Mouse (Mus musculus) CD4-positive, CD25-positive, alpha-beta regulatory T cell, adult 4 months (primary cell): ENCODE measurements around the gene Nhs. TPM values are rescaled to one million over a fixed set of nuclear protein-coding genes. Genes with fewer than 3 reads are reported as not detected.

Experiments
- ATAC-seq: one replicate; pipeline ENCODE4 v1.8.0; 2017
- polyA plus RNA-seq, 2 experiments: library from polyadenylated mRNA; unstranded; fragments of 100-300 nt; shearing (Covaris generic); gene quantifications; one replicate each; pipeline ENCODE4 v1.2.1; 2017

The Nhs gene
- polyA plus RNA-seq, 2 experiments from 2014 or later: 0.04 TPM; not detected in 1

- ATAC-seq: no peak
Observed at GRCm38 (mm10) chrX:162017471-162017870, 142.1 kb downstream of the Nhs start.

GRCm38 (mm10) chrX:162012570-162012969 is 147.0 kb downstream of the Nhs start:
- ATAC-seq: no peak

GRCm38 (mm10) chrX:162009876-162010275 is 149.7 kb downstream of the Nhs start:
- no peak for ATAC-seq

- no peak for ATAC-seq
Observed at GRCm38 (mm10) chrX:162003818-162004217, 155.7 kb downstream of the Nhs start.

GRCm38 (mm10) chrX:161998876-161999275 is 160.7 kb downstream of the Nhs start:
- ATAC-seq: no peak

GRCm38 (mm10) chrX:161997170-161997795 is 162.2 kb downstream of the Nhs start:
- ATAC-seq: no peak

GRCm38 (mm10) chrX:161990171-161990570 is 169.4 kb downstream of the Nhs start:
- no peak for ATAC-seq

GRCm38 (mm10) chrX:161984961-161985360 is 174.6 kb downstream of the Nhs start:
- no peak for ATAC-seq

- ATAC-seq: no peak
Observed at GRCm38 (mm10) chrX:161981399-161981798, 178.1 kb downstream of the Nhs start.

- no peak for ATAC-seq
Observed at GRCm38 (mm10) chrX:161979946-161980345, 179.6 kb downstream of the Nhs start.

- no peak for ATAC-seq
Observed at GRCm38 (mm10) chrX:161977236-161977841, 182.2 kb downstream of the Nhs start.

GRCm38 (mm10) chrX:161976376-161976775 is 183.2 kb downstream of the Nhs start:
- no peak for ATAC-seq

GRCm38 (mm10) chrX:161973572-161973971 is 186.0 kb downstream of the Nhs start:
- no peak for ATAC-seq

GRCm38 (mm10) chrX:161972723-161973122 is 186.8 kb downstream of the Nhs start:
- ATAC-seq: no peak

- ATAC-seq: no peak
Observed at GRCm38 (mm10) chrX:161971961-161972502, 187.5 kb downstream of the Nhs start.

GRCm38 (mm10) chrX:161971131-161971530 is 188.4 kb downstream of the Nhs start:
- ATAC-seq: no peak

- ATAC-seq: no peak
Observed at GRCm38 (mm10) chrX:161967692-161968091, 191.8 kb downstream of the Nhs start.

GRCm38 (mm10) chrX:161963372-161963771 is 196.2 kb downstream of the Nhs start:
- no peak for ATAC-seq

GRCm38 (mm10) chrX:161962855-161963254 is 196.7 kb downstream of the Nhs start:
- no peak for ATAC-seq

- no peak for ATAC-seq
Observed at GRCm38 (mm10) chrX:161961756-161962155, 197.8 kb downstream of the Nhs start.

GRCm38 (mm10) chrX:161961176-161961575 is 198.4 kb downstream of the Nhs start:
- ATAC-seq: no peak

GRCm38 (mm10) chrX:161952356-161952755 is 207.2 kb downstream of the Nhs start:
- ATAC-seq: no peak

- ATAC-seq: no peak
Observed at GRCm38 (mm10) chrX:161943098-161943680, 216.3 kb downstream of the Nhs start.

GRCm38 (mm10) chrX:161940696-161941095 is 218.8 kb downstream of the Nhs start:
- no peak for ATAC-seq
